Mouse (Mus musculus): ENCODE data around the gene Casd1. TPM values are rescaled to one million over a fixed set of nuclear protein-coding genes. Genes with fewer than 3 reads are reported as not detected.
"Not testable (repeated sequence)": the region's sequence is repeated elsewhere in the genome, so short reads cannot be mapped to it uniquely, and the experiment has no call there.

The Casd1 gene
- polyA plus RNA-seq, 1 experiment, result 8.1 TPM

- no peak for DNase-seq (ENCODE audit: low read depth in 1 of 2, low spot score in 2 of 2)
- Histone ChIP-seq H3K4me3 (ENCODE audit: extremely low read depth, insufficient read depth, insufficient read length) (no peak overlapping the region), H3K27ac (ENCODE audit: insufficient read depth, low read length) (no peak overlapping the region), H3K4me1 (ENCODE audit: control insufficient read depth, insufficient read depth, insufficient read length) (no peaks in the 10 kb centered on the region), H3K36me3 (ENCODE audit: control insufficient read depth, insufficient read depth, low read length) (peaks cover 2% of the 10 kb centered on the region; the same call in 1 of the 2 replicates), H3K27me3 (ENCODE audit: control insufficient read depth, insufficient read depth, low read length) (no peaks in the 10 kb centered on the region)
- 92% methylated on average over 7 of the region's 7 CpGs for WGBS
- TF ChIP-seq POLR2A (IDR thresholded peaks at IDR 0.05; ENCODE audit: low read depth, low read length) (no peak), CTCF (IDR thresholded peaks at IDR 0.05; ENCODE audit: extremely low read depth, insufficient read depth, insufficient read length, insufficient replicate concordance) (no peak)
These were observed 41.4 kb downstream of the Casd1 start for GRCm38 (mm10) chr6:4642068-4642467.

GRCm38 (mm10) chr6:4647351-4647750 is 46.7 kb downstream of the Casd1 start:
- no peak for TF ChIP-seq POLR2A (IDR thresholded peaks at IDR 0.05; ENCODE audit: low read depth, low read length)
- TF ChIP-seq CTCF (IDR thresholded peaks at IDR 0.05; ENCODE audit: extremely low read depth, insufficient read depth, insufficient read length, insufficient replicate concordance), result no peak
- Histone ChIP-seq H3K36me3 (ENCODE audit: control insufficient read depth, insufficient read depth, low read length) (no peaks in the 10 kb centered on the region), H3K4me3 (ENCODE audit: extremely low read depth, insufficient read depth, insufficient read length) (no peak overlapping the region), H3K27ac (ENCODE audit: insufficient read depth, low read length) (no peak overlapping the region), H3K27me3 (ENCODE audit: control insufficient read depth, insufficient read depth, low read length) (no peaks in the 10 kb centered on the region), H3K4me1 (ENCODE audit: control insufficient read depth, insufficient read depth, insufficient read length) (no peaks in the 10 kb centered on the region)
- no peak for DNase-seq (ENCODE audit: low read depth in 1 of 2, low spot score in 2 of 2)
- WGBS, result 66% methylated on average over 3 of the region's 3 CpGs

- Histone ChIP-seq H3K36me3 (ENCODE audit: control insufficient read depth, insufficient read depth, low read length) (no peaks in the 10 kb centered on the region), H3K27me3 (ENCODE audit: control insufficient read depth, insufficient read depth, low read length) (no peaks in the 10 kb centered on the region), H3K27ac (ENCODE audit: insufficient read depth, low read length) (no peak overlapping the region), H3K4me1 (ENCODE audit: control insufficient read depth, insufficient read depth, insufficient read length) (no peaks in the 10 kb centered on the region), H3K4me3 (ENCODE audit: extremely low read depth, insufficient read depth, insufficient read length) (no peak overlapping the region)
- TF ChIP-seq POLR2A (IDR thresholded peaks at IDR 0.05; ENCODE audit: low read depth, low read length), result no peak
- no peak for TF ChIP-seq CTCF (IDR thresholded peaks at IDR 0.05; ENCODE audit: extremely low read depth, insufficient read depth, insufficient read length, insufficient replicate concordance)
- 91% methylated on average over 8 of the region's 8 CpGs for WGBS
- no peak for DNase-seq (ENCODE audit: low read depth in 1 of 2, low spot score in 2 of 2)
These were observed 52.0 kb downstream of the Casd1 start for GRCm38 (mm10) chr6:4652596-4653134.

GRCm38 (mm10) chr6:4653741-4654140 is 53.1 kb downstream of the Casd1 start:
- H3K27ac ChIP-seq (ENCODE audit: insufficient read depth, low read length); H3K27me3 ChIP-seq (ENCODE audit: control insufficient read depth, insufficient read depth, low read length); H3K4me3 ChIP-seq (ENCODE audit: extremely low read depth, insufficient read depth, insufficient read length); H3K4me1 ChIP-seq (ENCODE audit: control insufficient read depth, insufficient read depth, insufficient read length); DNase-seq (ENCODE audit: low read depth in 1 of 2, low spot score in 2 of 2); H3K36me3 ChIP-seq (ENCODE audit: control insufficient read depth, insufficient read depth, low read length): not testable (repeated sequence)
- WGBS, result 92% methylated on average over 12 of the region's 12 CpGs

GRCm38 (mm10) chr6:4655466-4655865 is 54.8 kb downstream of the Casd1 start:
- Histone ChIP-seq H3K36me3 (ENCODE audit: control insufficient read depth, insufficient read depth, low read length) (no peaks in the 10 kb centered on the region), H3K27me3 (ENCODE audit: control insufficient read depth, insufficient read depth, low read length) (no peaks in the 10 kb centered on the region), H3K27ac (ENCODE audit: insufficient read depth, low read length) (no peak overlapping the region), H3K4me1 (ENCODE audit: control insufficient read depth, insufficient read depth, insufficient read length) (no peaks in the 10 kb centered on the region), H3K4me3 (ENCODE audit: extremely low read depth, insufficient read depth, insufficient read length) (no peak overlapping the region)
- WGBS, result 78% methylated on average over 5 of the region's 5 CpGs
- DNase-seq (ENCODE audit: low read depth in 1 of 2, low spot score in 2 of 2), result no peak
- no peak for TF ChIP-seq CTCF (IDR thresholded peaks at IDR 0.05; ENCODE audit: extremely low read depth, insufficient read depth, insufficient read length, insufficient replicate concordance)
- TF ChIP-seq POLR2A (IDR thresholded peaks at IDR 0.05; ENCODE audit: low read depth, low read length), result no peak

- no peak overlapping the region for H3K4me3 ChIP-seq (ENCODE audit: extremely low read depth, insufficient read depth, insufficient read length)
- WGBS, result 88% methylated on average over 4 of the region's 4 CpGs
- TF ChIP-seq CTCF (IDR thresholded peaks at IDR 0.05; ENCODE audit: extremely low read depth, insufficient read depth, insufficient read length, insufficient replicate concordance), result no peak
- TF ChIP-seq POLR2A (IDR thresholded peaks at IDR 0.05; ENCODE audit: low read depth, low read length), result no peak
- DNase-seq (ENCODE audit: low read depth in 1 of 2, low spot score in 2 of 2), result no peak
- H3K27me3 ChIP-seq (ENCODE audit: control insufficient read depth, insufficient read depth, low read length), result no peaks in the 10 kb centered on the region
- H3K27ac ChIP-seq (ENCODE audit: insufficient read depth, low read length), result no peak overlapping the region
- H3K36me3 ChIP-seq (ENCODE audit: control insufficient read depth, insufficient read depth, low read length), result no peaks in the 10 kb centered on the region
- no peaks in the 10 kb centered on the region for H3K4me1 ChIP-seq (ENCODE audit: control insufficient read depth, insufficient read depth, insufficient read length)
These were observed 55.3 kb downstream of the Casd1 start for GRCm38 (mm10) chr6:4655924-4656323.

GRCm38 (mm10) chr6:4658861-4659260 is 58.2 kb downstream of the Casd1 start:
- H3K27ac ChIP-seq (ENCODE audit: insufficient read depth, low read length), result no peak overlapping the region
- 92% methylated on average over 13 of the region's 13 CpGs for WGBS

More at GRCm38 (mm10) chr6:4658861-4659260, 58.2 kb downstream of the Casd1 start:
- Histone ChIP-seq H3K36me3 (ENCODE audit: control insufficient read depth, insufficient read depth, low read length) (no peaks in the 10 kb centered on the region), H3K4me1 (ENCODE audit: control insufficient read depth, insufficient read depth, insufficient read length) (no peaks in the 10 kb centered on the region), H3K4me3 (ENCODE audit: extremely low read depth, insufficient read depth, insufficient read length) (no peak overlapping the region), H3K27me3 (ENCODE audit: control insufficient read depth, insufficient read depth, low read length) (no peaks in the 10 kb centered on the region)
- DNase-seq (ENCODE audit: low read depth in 1 of 2, low spot score in 2 of 2), result no peak
- TF ChIP-seq POLR2A (IDR thresholded peaks at IDR 0.05; ENCODE audit: low read depth, low read length) (no peak), CTCF (IDR thresholded peaks at IDR 0.05; ENCODE audit: extremely low read depth, insufficient read depth, insufficient read length, insufficient replicate concordance) (no peak)
